11 mouse cellular contexts compared by ENCODE assay signal in genomic region chr10:80086847-80087246, GRCm38 (mm10). TPM values are rescaled to one million over a fixed set of nuclear protein-coding genes. Genes with fewer than 3 reads are reported as not detected.
DNase-seq lines count a peak whose midpoint lies in the region; ATAC-seq and TF ChIP-seq lines count a peak whose summit lies in the region.
"Had no signal": no experiment of that assay in that cellular context is flagged by ENCODE, and none has a peak within 500 bp of the region (broad histone marks: within the 10 kb centered on the region; RNA-seq: fewer than 3 reads in every experiment).

No protein-coding gene starts in this region.

- H3K27me3 ChIP-seq in spleen, adult 2 months (ENCODE audit: control insufficient read depth, insufficient read depth, low read length) = no peaks in the 10 kb centered on the region
- H3K27me3 ChIP-seq in liver, embryonic 15.5 days = no peaks in the 10 kb centered on the region
- H3K27me3 ChIP-seq in intestine, postnatal 0 days (replicated peaks; ENCODE audit: control insufficient read depth, insufficient read depth, low read length) = no peaks in the 10 kb centered on the region

- no peak for TF ChIP-seq CTCF in gastrocnemius, adult 2 months (IDR thresholded peaks at IDR 0.05)
- no peak for TF ChIP-seq CTCF in spleen, adult 2 months (IDR thresholded peaks at IDR 0.05; ENCODE audit: extremely low read depth, insufficient read depth, insufficient read length, insufficient replicate concordance)
- TF ChIP-seq CTCF in intestine, postnatal 0 days (IDR thresholded peaks at IDR 0.05; ENCODE audit: low read depth) = no peak

- H3K9ac ChIP-seq in liver, embryonic 15.5 days = no peak overlapping the region
- no peak overlapping the region for H3K9ac ChIP-seq in intestine, postnatal 0 days (ENCODE audit: low read depth, low read length)

- H3K36me3 ChIP-seq in spleen, adult 2 months (ENCODE audit: control insufficient read depth, insufficient read depth, low read length) = peaks cover 26% of the 10 kb centered on the region
- H3K36me3 ChIP-seq in liver, embryonic 15.5 days (replicated peaks) = peaks cover 54% of the 10 kb centered on the region
- H3K36me3 ChIP-seq in intestine, postnatal 0 days (ENCODE audit: control insufficient read depth, insufficient read depth) = peaks cover 50% of the 10 kb centered on the region

- ATAC-seq in liver, embryonic 15.5 days (ENCODE audit: insufficient read depth) = no peak
- no peak for ATAC-seq in activated CD4-positive, CD25-positive, alpha-beta regulatory T cell, adult 4 months
- ATAC-seq in intestine, postnatal 0 days = no peak
- ATAC-seq: CD4-positive, CD25-positive, alpha-beta regulatory T cell, adult 4 months had no signal

- peak; percentile 76 for DNase-seq in gastrocnemius, adult 2 months
- DNase-seq in gastrocnemius, postnatal 36 days = no peak
- no peak for DNase-seq in spleen, adult 2 months (ENCODE audit: low read depth in 1 of 2, low spot score in 2 of 2)
- DNase-seq in spleen, adult 12 weeks (ENCODE audit: low spot score) = no peak
- DNase-seq in left cerebral cortex, adult 18-20 months (ENCODE audit: low spot score in 2 of 2) = no peak
- DNase-seq: left cerebral cortex, postnatal 4 days; thymus, postnatal 36 days had no signal

- H3K9me3 ChIP-seq in liver, embryonic 15.5 days (replicated peaks) = no peaks in the 10 kb centered on the region
- no peaks in the 10 kb centered on the region for H3K9me3 ChIP-seq in intestine, postnatal 0 days (ENCODE audit: control insufficient read depth)

- intact Hi-C loops in gastrocnemius, adult 2 months (cut with DNase I) = no loop called here
- intact Hi-C loops in gastrocnemius, postnatal 36 days (cut with DNase I) = no loop called here

- no peak for TF ChIP-seq POLR2A in spleen, adult 2 months (IDR thresholded peaks at IDR 0.05; ENCODE audit: low read depth, low read length)

- H3K27ac ChIP-seq in gastrocnemius, adult 2 months = peak overlapping the region; percentile 46
- H3K27ac ChIP-seq in spleen, adult 2 months (ENCODE audit: insufficient read depth, low read length) = peak overlapping the region; percentile 27
- H3K27ac ChIP-seq in liver, embryonic 15.5 days (replicated peaks) = peak overlapping the region; percentile 62
- no peak overlapping the region for H3K27ac ChIP-seq in intestine, postnatal 0 days (ENCODE audit: low read depth, low read length)

- WGBS in spleen, adult 2 months = 57% methylated on average over 3 of the region's 3 CpGs
- 30% methylated on average over 3 of the region's 3 CpGs for WGBS in liver, embryonic 15.5 days (ENCODE audit: insufficient replicate concordance)
- 78% methylated on average over 3 of the region's 3 CpGs for WGBS in intestine, postnatal 0 days

- H3K4me2 ChIP-seq in liver, embryonic 15.5 days = peak overlapping the region; percentile 30
- no peak overlapping the region for H3K4me2 ChIP-seq in intestine, postnatal 0 days (replicated peaks; ENCODE audit: low read depth)

- H3K4me3 ChIP-seq in gastrocnemius, adult 2 months = no peak overlapping the region
- H3K4me3 ChIP-seq in spleen, adult 2 months (ENCODE audit: extremely low read depth, insufficient read depth, insufficient read length) = no peak overlapping the region
- no peak overlapping the region for H3K4me3 ChIP-seq in liver, embryonic 15.5 days (replicated peaks)
- H3K4me3 ChIP-seq in intestine, postnatal 0 days (ENCODE audit: low read depth, low read length) = no peak overlapping the region

- H3K4me1 ChIP-seq in spleen, adult 2 months (ENCODE audit: control insufficient read depth, insufficient read depth, insufficient read length) = peaks cover 14% of the 10 kb centered on the region; the same call in 1 of the 2 replicates
- H3K4me1 ChIP-seq in liver, embryonic 15.5 days (replicated peaks) = peaks cover 57% of the 10 kb centered on the region
- no peaks in the 10 kb centered on the region for H3K4me1 ChIP-seq in intestine, postnatal 0 days (replicated peaks; ENCODE audit: control insufficient read depth, insufficient read depth, low read length)

RNA-seq across cellular contexts. Expression of gene Sbno2, which starts 18.5 kb away (rescaled TPM):
- 1 to 10 TPM; 6.2 to 7.1 TPM for total RNA-seq in gastrocnemius, adult 2 months (2021)
- total RNA-seq in gastrocnemius, postnatal 36 days (2021) = 1 to 10 TPM; 4.5 to 7.3 TPM
- polyA plus RNA-seq in spleen, adult 2 months (2012; rRNA removed) = 95.0 and 122 TPM in 2 replicates
- 10.4 and 12.3 TPM in 2 replicates for polyA plus RNA-seq in liver, embryonic 15.5 days (2015; fragmentation: Nextera tagmentation; extraction: Ambion mirVana)
- 10 to 100 TPM; 16.8 to 18.8 TPM for total RNA-seq in left cerebral cortex, adult 18-20 months (2021)
- polyA plus RNA-seq in activated CD4-positive, CD25-positive, alpha-beta regulatory T cell, adult 4 months (2017; shearing (Covaris generic)) = 10 to 100 TPM; 26.8 to 32.5 TPM
- 9.8 and 11.1 TPM in 2 replicates for polyA plus RNA-seq in intestine, postnatal 0 days (2015; fragmentation: Nextera tagmentation; extraction: Ambion mirVana)

RNA-seq across cellular contexts. Expression of gene Stk11, which starts 28.8 kb away (rescaled TPM):
- total RNA-seq in gastrocnemius, adult 2 months (2021) = 100 to 1,000 TPM; 144 to 153 TPM
- 100 to 1,000 TPM; 120 to 135 TPM for total RNA-seq in gastrocnemius, postnatal 36 days (2021)
- 120 and 144 TPM in 2 replicates for polyA plus RNA-seq in spleen, adult 2 months (2012; rRNA removed)
- 16.4 and 21.8 TPM in 2 replicates for polyA plus RNA-seq in liver, embryonic 15.5 days (2015; fragmentation: Nextera tagmentation; extraction: Ambion mirVana)
- 100 to 1,000 TPM; 108 to 109 TPM for total RNA-seq in left cerebral cortex, adult 18-20 months (2021)
- 10 to 100 TPM; 22.1 to 25.4 TPM for polyA plus RNA-seq in activated CD4-positive, CD25-positive, alpha-beta regulatory T cell, adult 4 months (2017; shearing (Covaris generic))
- 11.7 and 12.4 TPM in 2 replicates for polyA plus RNA-seq in intestine, postnatal 0 days (2015; fragmentation: Nextera tagmentation; extraction: Ambion mirVana)

RNA-seq across cellular contexts. Expression of gene Gpx4, which starts 39.9 kb away (rescaled TPM):
- total RNA-seq in gastrocnemius, adult 2 months (2021) = 100 to 1,000 TPM; 552 to 603 TPM
- total RNA-seq in gastrocnemius, postnatal 36 days (2021) = 100 to 1,000 TPM; 500 to 536 TPM
- polyA plus RNA-seq in spleen, adult 2 months (2012; rRNA removed) = 238 and 259 TPM in 2 replicates
- polyA plus RNA-seq in liver, embryonic 15.5 days (2015; fragmentation: Nextera tagmentation; extraction: Ambion mirVana) = 603 and 658 TPM in 2 replicates
- total RNA-seq in left cerebral cortex, adult 18-20 months (2021) = 100 to 1,000 TPM; 554 to 575 TPM
- polyA plus RNA-seq in activated CD4-positive, CD25-positive, alpha-beta regulatory T cell, adult 4 months (2017; shearing (Covaris generic)) = 100 to 1,000 TPM; 346 to 370 TPM
- polyA plus RNA-seq in intestine, postnatal 0 days (2015; fragmentation: Nextera tagmentation; extraction: Ambion mirVana) = 1,519 and 1,523 TPM in 2 replicates

RNA-seq across cellular contexts. Expression of gene Polr2e, which starts 47.3 kb away (rescaled TPM):
- total RNA-seq in gastrocnemius, adult 2 months (2021) = 10 to 100 TPM; 42.0 to 50.9 TPM
- 10 to 100 TPM; 36.0 to 42.5 TPM for total RNA-seq in gastrocnemius, postnatal 36 days (2021)
- polyA plus RNA-seq in spleen, adult 2 months (2012; rRNA removed) = 139 and 182 TPM in 2 replicates
- polyA plus RNA-seq in liver, embryonic 15.5 days (2015; fragmentation: Nextera tagmentation; extraction: Ambion mirVana) = 81.3 and 84.4 TPM in 2 replicates
- 10 to 100 TPM; 73.6 to 75.2 TPM for total RNA-seq in left cerebral cortex, adult 18-20 months (2021)
- 100 to 1,000 TPM; 174 to 175 TPM for polyA plus RNA-seq in activated CD4-positive, CD25-positive, alpha-beta regulatory T cell, adult 4 months (2017; shearing (Covaris generic))
- polyA plus RNA-seq in intestine, postnatal 0 days (2015; fragmentation: Nextera tagmentation; extraction: Ambion mirVana) = 90.0 and 98.5 TPM in 2 replicates

RNA-seq across cellular contexts. Expression of gene Atp5d, which starts 51.6 kb away (rescaled TPM):
- 100 to 1,000 TPM; 535 to 725 TPM for total RNA-seq in gastrocnemius, adult 2 months (2021)
- 100 to 1,000 TPM; 600 to 616 TPM for total RNA-seq in gastrocnemius, postnatal 36 days (2021)
- 592 and 782 TPM in 2 replicates for polyA plus RNA-seq in spleen, adult 2 months (2012; rRNA removed)
- polyA plus RNA-seq in liver, embryonic 15.5 days (2015; fragmentation: Nextera tagmentation; extraction: Ambion mirVana) = 291 and 300 TPM in 2 replicates
- 100 to 1,000 TPM; 367 to 371 TPM for total RNA-seq in left cerebral cortex, adult 18-20 months (2021)
- polyA plus RNA-seq in activated CD4-positive, CD25-positive, alpha-beta regulatory T cell, adult 4 months (2017; shearing (Covaris generic)) = 100 to 1,000 TPM; 338 to 428 TPM
- polyA plus RNA-seq in intestine, postnatal 0 days (2015; fragmentation: Nextera tagmentation; extraction: Ambion mirVana) = 1,009 and 1,013 TPM in 2 replicates
